ENCODE assay signal across 11 mouse cellular contexts in the genomic region with DNA sequence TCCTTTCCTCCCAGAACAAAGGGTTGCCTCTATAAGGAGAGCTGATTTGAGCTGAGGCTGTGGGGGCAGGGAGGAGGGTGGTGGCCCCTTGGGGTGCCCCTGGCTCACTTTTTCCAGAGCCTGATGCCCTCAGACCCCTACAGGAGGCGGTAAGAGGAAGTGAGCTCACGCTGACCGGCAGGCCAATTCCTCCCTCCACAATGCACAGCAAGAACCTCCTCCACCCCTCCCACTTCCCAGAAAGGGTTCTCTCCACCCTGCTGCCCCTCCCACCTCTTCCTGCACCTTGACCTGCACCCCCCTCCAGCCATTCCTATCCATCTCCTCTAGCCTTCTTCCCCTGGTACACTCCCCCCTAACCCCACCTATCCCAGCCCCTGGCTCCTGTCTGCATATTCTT. TPM values are rescaled to one million over a fixed set of nuclear protein-coding genes. Genes with fewer than 3 reads are reported as not detected.
DNase-seq lines count a peak whose midpoint lies in the region; ATAC-seq and TF ChIP-seq lines count a peak whose summit lies in the region.
"Had no signal": no experiment of that assay in that cellular context is flagged by ENCODE, and none has a peak within 500 bp of the region (broad histone marks: within the 10 kb centered on the region; RNA-seq: fewer than 3 reads in every experiment).

No protein-coding gene starts in this region.

- H3K27ac ChIP-seq in embryonic facial prominence, embryonic 12.5 days: peak overlapping the region; percentile 24; the same call in 1 of the 2 replicates
- peak overlapping the region; percentile 48; the same call in 1 of the 2 replicates for H3K27ac ChIP-seq in kidney, postnatal 0 days
- H3K27ac ChIP-seq: hindbrain, embryonic 15.5 days had no signal

- TF ChIP-seq CTCF in kidney, postnatal 0 days (IDR thresholded peaks at IDR 0.05; ENCODE audit: low read depth): peak; percentile 22; the same call in 1 of the 2 replicates

- H3K9me3 ChIP-seq in embryonic facial prominence, embryonic 12.5 days: no peaks in the 10 kb centered on the region
- H3K9me3 ChIP-seq in kidney, postnatal 0 days (replicated peaks; ENCODE audit: low read length): no peaks in the 10 kb centered on the region
- H3K9me3 ChIP-seq: hindbrain, embryonic 15.5 days had no signal

- DNase-seq in adrenal gland, postnatal 14 days: peak; percentile 40
- DNase-seq in adrenal gland, adult 18-20 months (ENCODE audit: low spot score in 2 of 2): no peak
- peak; percentile 71 for DNase-seq in kidney, postnatal 0 days (ENCODE audit: low spot score)
- peak; percentile 66 for DNase-seq in lung, postnatal 25 days (ENCODE audit: low spot score)
- no peak for DNase-seq in Muller cell, postnatal 12 days (ENCODE audit: inconsistent ontology term)
- no peak for DNase-seq in thymus, postnatal 10 days (ENCODE audit: low spot score in 2 of 2)
- DNase-seq: cerebellum, postnatal 14 days; midbrain, embryonic 14.5 days had no signal

- H3K9ac ChIP-seq in embryonic facial prominence, embryonic 12.5 days: no peak overlapping the region
- no peak overlapping the region for H3K9ac ChIP-seq in kidney, postnatal 0 days (ENCODE audit: low read depth, low read length)
- H3K9ac ChIP-seq: hindbrain, embryonic 15.5 days had no signal

- WGBS in embryonic facial prominence, embryonic 12.5 days: 20% methylated on average over 3 of the region's 3 CpGs
- 11% methylated on average over 3 of the region's 3 CpGs for WGBS in kidney, postnatal 0 days

- H3K4me3 ChIP-seq in embryonic facial prominence, embryonic 12.5 days: no peak overlapping the region
- no peak overlapping the region for H3K4me3 ChIP-seq in kidney, postnatal 0 days (replicated peaks; ENCODE audit: low read depth, low read length)
- H3K4me3 ChIP-seq: hindbrain, embryonic 15.5 days had no signal

- H3K36me3 ChIP-seq in embryonic facial prominence, embryonic 12.5 days: no peaks in the 10 kb centered on the region
- H3K36me3 ChIP-seq in kidney, postnatal 0 days (ENCODE audit: insufficient read depth, low read length): no peaks in the 10 kb centered on the region
- H3K36me3 ChIP-seq: hindbrain, embryonic 15.5 days had no signal

- no peak for ATAC-seq in embryonic facial prominence, embryonic 12.5 days (ENCODE audit: insufficient number of reproducible peaks, insufficient read depth, low FRiP score, low TSS enrichment)
- no peak for ATAC-seq in kidney, postnatal 0 days (replicated peaks; ENCODE audit: low FRiP score, low read depth)
- ATAC-seq in erythroid progenitor cell, adult 5-6 weeks (replicated peaks; ENCODE audit: low FRiP score, poor library complexity, severe bottlenecking): no peak

- peaks cover 13% of the 10 kb centered on the region for H3K4me1 ChIP-seq in embryonic facial prominence, embryonic 12.5 days
- peaks cover 9% of the 10 kb centered on the region for H3K4me1 ChIP-seq in kidney, postnatal 0 days (replicated peaks; ENCODE audit: insufficient read depth, low read length)

- no peaks in the 10 kb centered on the region for H3K27me3 ChIP-seq in embryonic facial prominence, embryonic 12.5 days
- no peaks in the 10 kb centered on the region for H3K27me3 ChIP-seq in kidney, postnatal 0 days (ENCODE audit: insufficient read depth, low read length)

- no peak overlapping the region for H3K4me2 ChIP-seq in embryonic facial prominence, embryonic 12.5 days (replicated peaks)
- no peak overlapping the region for H3K4me2 ChIP-seq in kidney, postnatal 0 days (ENCODE audit: low read length)
- H3K4me2 ChIP-seq: hindbrain, embryonic 15.5 days had no signal

RNA-seq across cellular contexts. Expression of a gene that starts 3.2 kb away (rescaled TPM):
- total RNA-seq in adrenal gland, postnatal 14 days (2021): 31.4 and 32.8 TPM in 2 replicates
- 10 to 100 TPM; 22.1 to 25.4 TPM for total RNA-seq in adrenal gland, adult 18-20 months (2021)
- 8.5 and 10.1 TPM in 2 replicates for polyA plus RNA-seq in embryonic facial prominence, embryonic 12.5 days (2016; fragmentation: Nextera tagmentation; extraction: Ambion mirVana)
- 5.4 and 5.7 TPM in 2 replicates for polyA plus RNA-seq in kidney, postnatal 0 days (2015; fragmentation: Nextera tagmentation; extraction: Ambion mirVana)
- 76.8 and 82.6 TPM in 2 replicates for total RNA-seq in erythroid progenitor cell, adult 5-6 weeks (2015; ENCODE audit: low replicate concordance)
- 65.7 and 71.1 TPM in 2 replicates for total RNA-seq in erythroid progenitor cell, adult 5-6 weeks (2017; ENCODE audit: low replicate concordance)

RNA-seq across cellular contexts. Expression of a gene that starts 49.8 kb away (rescaled TPM):
- total RNA-seq in adrenal gland, postnatal 14 days (2021): 18.3 TPM in 2 replicates
- 10 to 100 TPM; 21.1 to 22.2 TPM for total RNA-seq in adrenal gland, adult 18-20 months (2021)
- polyA plus RNA-seq in embryonic facial prominence, embryonic 12.5 days (2016; fragmentation: Nextera tagmentation; extraction: Ambion mirVana): 5.5 and 6.1 TPM in 2 replicates
- polyA plus RNA-seq in kidney, postnatal 0 days (2015; fragmentation: Nextera tagmentation; extraction: Ambion mirVana): 2.4 and 2.6 TPM in 2 replicates
- 2.5 and 2.9 TPM in 2 replicates for total RNA-seq in erythroid progenitor cell, adult 5-6 weeks (2015; ENCODE audit: low replicate concordance)
- 5.4 and 6.0 TPM in 2 replicates for total RNA-seq in erythroid progenitor cell, adult 5-6 weeks (2017; ENCODE audit: low replicate concordance)

Comparison
In these comparisons a context has a peak if more than half of its experiments do, and no peak if none do; other contexts are left out.
1. DNase-seq: peak in adrenal gland, postnatal 14 days (single experiment), kidney, postnatal 0 days (single experiment) and lung, postnatal 25 days (single experiment); none in adrenal gland, adult 18-20 months (0 of 2), Muller cell, postnatal 12 days (single experiment) and thymus, postnatal 10 days (0 of 2).